Mouse (Mus musculus) retina, embryonic 14.5 days (tissue): ENCODE results near the gene Cnbp.

Source experiments
- DNase-seq: peaks from one replicate; pipeline ENCODE4 v3.0.0-alpha.2; 2015; ENCODE audit warnings: low spot score

Gene Cnbp

DNA sequence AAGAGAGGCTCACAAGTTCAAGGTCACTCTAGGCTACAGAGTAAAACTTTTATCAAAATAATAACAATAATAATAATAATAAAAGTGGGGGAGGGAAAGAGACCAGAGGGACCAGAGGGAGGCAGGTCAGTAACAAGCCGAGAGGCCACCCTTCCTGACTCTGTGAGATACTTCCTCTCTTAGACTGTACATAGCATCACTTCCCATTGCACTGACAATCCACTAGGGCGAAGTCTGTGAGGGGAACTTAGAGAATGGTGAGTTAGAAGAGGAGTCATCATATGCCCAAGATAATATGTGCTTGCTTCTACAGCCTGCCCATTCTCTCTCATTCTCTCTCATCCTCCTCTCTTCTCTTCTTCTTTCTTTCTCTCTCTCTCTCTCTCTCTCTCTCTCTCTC lies 44.9 kb downstream of the Cnbp start:
- no peak for DNase-seq

DNA sequence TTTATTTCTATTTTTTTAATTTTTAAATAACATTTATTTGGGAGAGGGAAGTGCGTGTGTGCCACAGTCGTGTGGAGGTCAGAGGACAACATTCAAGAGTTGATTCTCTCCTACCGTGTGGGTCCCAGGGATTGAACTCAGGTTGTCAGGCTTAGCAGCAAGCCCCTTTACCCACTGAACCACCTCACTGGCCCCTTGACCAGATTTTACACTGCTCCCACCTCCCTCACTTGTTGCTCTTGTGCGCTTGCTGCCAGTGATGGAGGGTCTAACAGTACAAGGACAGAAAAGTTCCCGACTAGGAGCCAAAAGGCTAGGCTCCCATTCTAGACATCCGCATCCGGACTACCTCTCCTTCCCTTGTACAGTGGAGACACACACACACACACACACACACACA lies 45.5 kb downstream of the Cnbp start:
- DNase-seq: no peak

DNA sequence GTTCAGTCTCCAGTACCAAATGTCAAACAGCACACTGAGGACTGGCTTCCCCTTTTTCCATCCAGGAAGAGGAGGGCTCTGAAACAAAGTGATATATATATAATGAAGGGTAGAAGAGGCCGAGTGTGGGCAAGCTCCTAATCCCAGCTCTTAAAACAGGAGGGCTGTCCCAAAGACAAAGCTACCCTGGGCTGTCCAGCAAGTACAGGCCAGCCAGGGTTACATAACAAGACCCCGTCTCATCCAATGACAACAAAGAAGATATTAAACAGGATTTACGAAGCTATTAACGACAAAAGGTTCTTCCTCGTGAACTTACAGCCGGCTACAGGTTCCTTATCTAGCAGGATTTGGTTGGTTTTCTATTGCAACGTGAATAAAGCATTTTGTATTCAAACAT lies 46.0 kb downstream of the Cnbp start:
- no peak for DNase-seq

DNA sequence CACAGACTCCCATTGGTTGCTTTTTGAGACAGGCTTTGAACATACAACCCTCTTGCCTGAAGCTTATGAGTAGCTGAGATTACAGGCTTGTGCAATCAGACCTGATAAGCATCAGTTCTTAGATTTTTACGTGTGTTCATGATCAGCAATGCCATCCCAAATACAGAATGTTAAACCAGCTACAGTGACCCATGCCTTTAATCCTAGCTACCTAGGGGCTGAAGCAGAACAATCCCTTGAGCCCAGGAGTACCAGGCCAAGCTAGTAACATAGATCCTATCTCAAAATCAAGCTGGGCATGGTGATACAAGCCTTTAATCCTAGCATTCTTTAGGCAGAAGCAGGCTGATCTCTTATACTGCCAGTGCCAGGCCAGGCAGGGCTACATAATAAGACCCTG lies 46.9 kb downstream of the Cnbp start:
- DNase-seq: no peak

DNA sequence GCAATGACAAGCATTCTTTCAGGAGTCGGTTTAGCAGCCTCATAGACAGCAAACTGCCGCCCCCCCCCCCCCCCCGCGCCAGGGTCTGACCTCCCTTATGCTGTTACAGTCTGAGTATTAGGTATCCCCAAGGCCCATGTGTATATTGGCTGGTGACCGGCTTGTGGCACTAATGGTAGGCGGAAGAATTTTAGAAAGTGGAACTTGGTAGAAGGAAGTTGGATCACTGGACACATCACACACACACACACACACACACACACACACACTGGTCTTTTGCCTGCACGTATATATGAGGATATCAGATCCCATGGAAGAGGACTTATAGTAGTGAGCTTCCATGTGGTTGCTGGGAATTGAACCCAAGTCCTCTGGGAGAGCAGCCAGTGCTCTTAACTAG lies 48.4 kb downstream of the Cnbp start:
- DNase-seq: no peak

DNA sequence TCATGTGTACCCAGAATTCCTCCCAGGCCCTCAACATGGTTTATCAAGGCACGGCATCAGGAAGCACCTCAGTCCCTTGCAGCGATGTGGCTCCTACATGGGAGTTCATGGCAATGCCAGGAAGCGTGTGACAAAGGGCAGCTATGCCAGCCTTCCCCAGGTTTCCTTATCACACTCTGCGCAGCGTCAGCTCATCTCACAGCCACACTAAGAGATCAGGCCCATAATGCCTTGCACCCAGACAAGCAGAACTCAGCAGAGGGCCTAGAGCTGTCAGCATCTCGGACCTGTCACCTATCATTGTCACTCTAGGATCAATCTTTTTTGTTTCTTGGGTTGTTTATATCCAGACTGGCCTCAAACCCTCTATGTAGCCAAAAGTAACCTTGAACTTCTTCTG lies 51.3 kb downstream of the Cnbp start:
- no peak for DNase-seq

DNA sequence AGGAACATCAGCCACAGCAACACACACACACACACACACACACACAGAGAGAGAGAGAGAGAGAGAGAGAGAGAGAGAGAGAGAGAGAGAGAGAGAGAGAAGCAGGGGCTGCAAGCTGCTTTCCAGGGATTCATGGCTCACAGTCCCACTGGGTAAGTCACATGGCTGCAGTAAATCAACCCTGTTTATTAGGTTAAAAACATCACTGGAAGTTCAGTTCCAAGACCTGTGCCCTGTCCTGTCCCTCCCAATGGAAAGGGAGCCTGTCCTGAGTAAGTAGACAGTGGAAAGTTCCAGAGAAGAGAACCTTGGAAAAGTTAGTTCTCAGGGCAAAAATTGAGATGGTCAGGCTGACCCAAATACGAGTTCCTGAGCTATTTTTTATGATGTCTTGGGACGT lies 53.6 kb downstream of the Cnbp start:
- no peak for DNase-seq

DNA sequence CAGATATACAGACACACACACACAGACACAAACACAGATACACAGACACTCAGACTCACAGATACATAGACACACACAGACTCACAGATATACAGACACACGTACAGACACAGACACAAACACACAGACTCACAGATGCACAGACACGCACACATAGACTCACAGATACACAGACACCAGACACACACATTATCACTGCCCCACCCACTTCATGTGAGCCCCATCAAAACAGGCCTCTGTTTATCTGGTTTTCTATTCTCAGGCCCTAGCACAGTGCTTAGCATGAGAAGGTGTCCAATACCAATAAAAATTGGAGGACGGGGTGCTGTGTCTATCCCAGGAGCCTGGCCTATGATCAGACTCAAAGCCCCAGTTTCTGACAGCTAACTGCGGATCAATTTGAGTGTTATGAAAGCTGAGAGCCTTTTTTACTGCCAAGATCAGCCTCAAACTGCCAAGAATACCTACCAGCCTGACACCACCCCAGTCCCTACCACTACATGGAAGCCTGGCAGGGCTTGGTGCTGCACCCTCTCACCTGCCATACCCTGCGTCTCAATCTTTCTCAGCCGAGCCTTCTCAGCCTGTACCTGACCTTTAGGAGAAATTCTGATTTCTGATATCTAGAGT lies 54.5 kb downstream of the Cnbp start:
- DNase-seq: no peak

DNA sequence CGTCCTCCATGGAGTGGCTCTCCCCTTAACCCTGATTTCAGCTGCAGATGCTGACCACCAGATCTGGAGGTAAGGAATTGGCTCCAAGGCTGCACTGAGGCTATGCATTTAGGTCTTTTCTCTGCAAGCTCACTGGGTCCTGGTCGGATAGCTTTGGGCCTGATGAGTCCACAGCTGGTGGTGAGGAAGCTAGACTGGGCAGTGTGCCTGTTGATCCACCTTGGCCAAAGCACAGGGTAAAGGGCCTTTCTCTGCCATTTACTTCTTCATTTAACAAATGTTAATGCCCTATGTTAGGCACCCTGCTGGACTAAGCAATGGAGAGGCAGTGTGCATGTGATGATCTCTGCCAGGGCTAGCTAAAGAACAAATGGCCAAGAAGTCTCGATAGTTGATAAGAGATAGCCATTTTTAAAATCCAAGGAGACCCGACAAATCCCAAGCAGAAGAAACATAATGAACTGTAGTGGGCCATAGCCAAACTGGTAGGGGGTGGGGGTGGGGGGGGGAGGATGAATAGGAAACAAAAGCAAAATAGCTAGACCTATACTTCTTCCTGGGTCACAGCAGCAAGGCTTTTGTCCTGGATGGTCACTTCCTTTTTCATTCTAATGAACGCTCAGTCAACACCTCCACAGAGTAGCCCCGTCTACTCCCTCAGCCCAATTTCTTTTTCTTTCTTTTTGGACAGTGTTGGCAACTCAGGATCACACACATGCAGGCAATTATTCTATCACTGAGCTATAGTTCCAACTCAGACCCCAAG lies 55.3 kb downstream of the Cnbp start:
- no peak for DNase-seq

DNA sequence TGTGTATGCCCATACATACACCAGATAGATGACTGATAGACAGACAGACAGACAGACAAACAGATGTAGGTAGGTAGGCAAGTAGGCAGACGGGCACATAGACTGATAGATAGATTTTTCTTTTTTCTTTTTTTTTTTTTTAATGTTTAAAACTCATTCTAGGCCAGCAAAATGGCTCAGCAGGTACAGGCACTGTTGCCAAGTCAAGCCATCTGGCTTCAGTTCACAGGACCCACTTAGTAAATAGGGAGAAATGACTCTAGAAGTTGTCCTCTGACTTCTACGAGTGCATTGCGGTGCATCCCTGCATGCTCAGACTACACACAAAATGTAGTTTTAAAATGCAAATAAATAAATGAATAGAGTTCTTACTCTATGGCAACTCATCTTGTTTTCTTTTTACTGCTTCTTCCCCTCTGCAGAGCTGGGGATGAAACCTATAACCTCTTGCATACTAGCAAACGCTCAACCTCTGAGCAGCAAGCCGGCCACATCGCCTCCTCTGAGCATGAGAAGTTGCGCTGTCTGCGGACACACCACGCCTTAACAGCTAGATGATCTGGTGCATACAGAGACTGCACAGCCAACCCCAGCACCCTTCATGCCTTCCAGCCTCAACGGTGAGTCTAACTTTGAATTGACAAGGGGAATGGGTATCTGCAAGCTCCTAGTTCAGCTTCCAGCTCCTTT lies 56.9 kb downstream of the Cnbp start:
- no peak for DNase-seq
